Mouse (Mus musculus): ENCODE measurements around the gene Cdkl5. TPM values are rescaled to one million over a fixed set of nuclear protein-coding genes. Genes with fewer than 3 reads are reported as not detected.

Cdkl5 gene
- 100 to 1,000 TPM; 109 to 113 TPM for total RNA-seq (2021)
- long read RNA-seq, experiment 1, partial matches to known transcripts, result 1 of 6 reads
- long read RNA-seq, experiment 1, other reads (novel, unspliced or antisense), result 5 of 6 reads
- long read RNA-seq, experiment 2, partial matches to known transcripts, result 0 of 5 reads
- long read RNA-seq, experiment 2, other reads (novel, unspliced or antisense), result 5 of 5 reads

GRCm38 (mm10) chrX:160994543-160995121 is at the start of gene Cdkl5:
Cdkl5 (minus strand) TSS chrX:160994704.
- peak within 1 kb of the TSS; percentile 78 for H3K4me3 ChIP-seq
- peak; percentile 73 for TF ChIP-seq CTCF (conservative IDR thresholded peaks at IDR 0.05)
- peak; percentile 93 to 96 for DNase-seq (ENCODE audit: low spot score in 2 of 2)
- H3K27ac ChIP-seq, result peak within 1 kb of the TSS; percentile 86

GRCm38 (mm10) chrX:161033235-161033803 is 38.8 kb upstream of the Cdkl5 start:
- Histone ChIP-seq H3K27ac (no peak overlapping the region), H3K4me3 (no peak overlapping the region)
- DNase-seq (ENCODE audit: low spot score in 2 of 2), result peak; percentile 13 to 50
- peak; percentile 86 for TF ChIP-seq CTCF (conservative IDR thresholded peaks at IDR 0.05)

- TF ChIP-seq CTCF (conservative IDR thresholded peaks at IDR 0.05), result peak; percentile 34
- Histone ChIP-seq H3K4me3 (no peak overlapping the region), H3K27ac (no peak overlapping the region)
- no peak for DNase-seq (ENCODE audit: low spot score in 2 of 2)
Observed at GRCm38 (mm10) chrX:161032423-161032822, 37.9 kb upstream of the Cdkl5 start.

GRCm38 (mm10) chrX:161030233-161030632 is 35.7 kb upstream of the Cdkl5 start:
- DNase-seq (ENCODE audit: low spot score in 2 of 2), result peak in 1 of 2 experiments; percentile 26
- H3K27ac ChIP-seq, result no peak overlapping the region
- peak; percentile 73 for TF ChIP-seq CTCF (conservative IDR thresholded peaks at IDR 0.05)
- H3K4me3 ChIP-seq, result no peak overlapping the region

- no peak overlapping the region for H3K27ac ChIP-seq
- H3K4me3 ChIP-seq, result no peak overlapping the region
- DNase-seq (ENCODE audit: low spot score in 2 of 2), result no peak
- TF ChIP-seq CTCF (conservative IDR thresholded peaks at IDR 0.05), result no peak
Observed at GRCm38 (mm10) chrX:161024475-161024874, 30.0 kb upstream of the Cdkl5 start.

GRCm38 (mm10) chrX:161021548-161021947 is 27.0 kb upstream of the Cdkl5 start:
- H3K27ac ChIP-seq, result no peak overlapping the region
- no peak for DNase-seq (ENCODE audit: low spot score in 2 of 2)
- TF ChIP-seq CTCF (conservative IDR thresholded peaks at IDR 0.05), result no peak
- no peak overlapping the region for H3K4me3 ChIP-seq

- no peak overlapping the region for H3K27ac ChIP-seq
- DNase-seq (ENCODE audit: low spot score in 2 of 2), result no peak
- no peak for TF ChIP-seq CTCF (conservative IDR thresholded peaks at IDR 0.05)
- H3K4me3 ChIP-seq, result no peak overlapping the region
Observed at GRCm38 (mm10) chrX:161018179-161018578, 23.7 kb upstream of the Cdkl5 start.

- TF ChIP-seq CTCF (conservative IDR thresholded peaks at IDR 0.05), result no peak
- peak; percentile 10 to 20 for DNase-seq (ENCODE audit: low spot score in 2 of 2)
- H3K4me3 ChIP-seq, result no peak overlapping the region
- H3K27ac ChIP-seq, result no peak overlapping the region
Observed at GRCm38 (mm10) chrX:161006272-161006671, 11.8 kb upstream of the Cdkl5 start.

- no peak for DNase-seq (ENCODE audit: low spot score in 2 of 2)
- TF ChIP-seq CTCF (conservative IDR thresholded peaks at IDR 0.05), result no peak
- H3K27ac ChIP-seq, result peak overlapping the region; percentile 86; the same call in 1 of the 2 replicates
- H3K4me3 ChIP-seq, result no peak overlapping the region
Observed at GRCm38 (mm10) chrX:160996051-160996450, 1.5 kb upstream of the Cdkl5 start.

- Histone ChIP-seq H3K4me3 (peak overlapping the region; percentile 78), H3K27ac (peak overlapping the region; percentile 86)
- no peak for DNase-seq (ENCODE audit: low spot score in 2 of 2)
- TF ChIP-seq CTCF (conservative IDR thresholded peaks at IDR 0.05), result no peak
Observed at GRCm38 (mm10) chrX:160995131-160995667, 695 bp upstream of the Cdkl5 start.

GRCm38 (mm10) chrX:160993749-160994539 is 560 bp downstream of the Cdkl5 start:
- no peak for TF ChIP-seq CTCF (conservative IDR thresholded peaks at IDR 0.05)
- DNase-seq (ENCODE audit: low spot score in 2 of 2), result peak in 1 of 2 experiments; percentile 2
- Histone ChIP-seq H3K4me3 (peak overlapping the region; percentile 78), H3K27ac (peak overlapping the region; percentile 81)

- 0 out of 2 replicates have a peak, but pooled peaks have one; percentile 15 for TF ChIP-seq CTCF (conservative IDR thresholded peaks at IDR 0.05)
- DNase-seq (ENCODE audit: low spot score in 2 of 2), result no peak
- Histone ChIP-seq H3K27ac (peak overlapping the region; percentile 81; the same call in 1 of the 2 replicates), H3K4me3 (peak overlapping the region; percentile 78)
Observed at GRCm38 (mm10) chrX:160992703-160993102, 1.8 kb downstream of the Cdkl5 start.

GRCm38 (mm10) chrX:160990276-160990675 is 4.2 kb downstream of the Cdkl5 start:
- DNase-seq (ENCODE audit: low spot score in 2 of 2), result no peak
- no peak for TF ChIP-seq CTCF (conservative IDR thresholded peaks at IDR 0.05)
- H3K27ac ChIP-seq, result no peak overlapping the region
- H3K4me3 ChIP-seq, result no peak overlapping the region

All from layer of hippocampus, adult 2 months (tissue).